Mouse (Mus musculus) embryonic facial prominence, embryonic 14.5 days (tissue): ENCODE measurements around the gene Myh14. TPM values are rescaled to one million over a fixed set of nuclear protein-coding genes. Genes with fewer than 3 reads are reported as not detected.
"Not testable (repeated sequence)": the region's sequence is repeated elsewhere in the genome, so short reads cannot be mapped to it uniquely, and the experiment has no call there.

Experiments used
- ATAC-seq: fragments of 200-750 bp; cut with Nextera tagmentation; 2 replicates; pipeline ENCODE4 v1.8.0; 2017; ENCODE audit warnings: low read depth, moderate number of reproducible peaks, moderate TSS enrichment
- DNase-seq: peaks from one replicate; pipeline ENCODE4 v3.0.0-alpha.2; 2015; ENCODE audit warnings: low spot score
- H3K27ac ChIP-seq: fragments of 300-500 bp; sonication (generic); replicated peaks from 2 replicates; pipeline ENCODE4 v1.5.1; 2014; ENCODE audit warnings: low read depth, mild to moderate bottlenecking, low read length, moderate library complexity
- H3K27me3 ChIP-seq: fragments of 300-500 bp; sonication (generic); replicated peaks from 2 replicates; pipeline ENCODE4 v1.6.1; 2014; ENCODE audit warnings: low read length; ENCODE audit not compliant: control insufficient read depth, insufficient read depth
- H3K36me3 ChIP-seq: fragments of 300-500 bp; sonication (generic); 2 replicates; pipeline ENCODE4 v1.6.1; 2014; ENCODE audit warnings: low read length, mixed read lengths; ENCODE audit not compliant: control insufficient read depth, insufficient read depth
- H3K4me1 ChIP-seq: fragments of 300-500 bp; sonication (generic); 2 replicates; pipeline ENCODE4 v1.6.1; 2014; ENCODE audit warnings: antibody characterized with exemption, low read length; ENCODE audit not compliant: control insufficient read depth, insufficient read depth
- H3K4me2 ChIP-seq: fragments of 300-500 bp; sonication (generic); 2 replicates; pipeline ENCODE4 v1.6.1; 2014; ENCODE audit warnings: low read depth, mild to moderate bottlenecking, low read length, moderate library complexity, mixed read lengths
- H3K4me3 ChIP-seq: fragments of 300-500 bp; sonication (generic); 2 replicates; pipeline ENCODE4 v1.5.1; 2014; ENCODE audit warnings: low read depth, mild to moderate bottlenecking, low read length
- H3K9ac ChIP-seq: fragments of 300-500 bp; sonication (generic); 2 replicates; pipeline ENCODE4 v1.6.1; 2014; ENCODE audit warnings: low read depth, mild to moderate bottlenecking, low read length, moderate library complexity, mixed read lengths
- H3K9me3 ChIP-seq: fragments of 300-500 bp; sonication (generic); 2 replicates; pipeline ENCODE4 v1.6.1; 2016; ENCODE audit warnings: low read length; ENCODE audit not compliant: control insufficient read depth
- WGBS: fragments of 180-500 bp; shearing (Covaris S2); extraction: QIAGEN DNeasy Blood & Tissue Kit; methylation state at CpG from one replicate; pipeline ENCODE4 v1.1.7; 2014; 5-methylcytosine and 5-hydroxymethylcytosine counted together
- polyA plus RNA-seq: library from polyadenylated mRNA; unstranded; fragments of >200 nt; fragmentation: Nextera tagmentation; extraction: Ambion mirVana; gene quantifications from 2 replicates; pipeline ENCODE4 v1.2.1, GENCODE M21; 2014

Myh14 gene
- polyA plus RNA-seq = 13.6 and 13.8 TPM in 2 replicates

DNA sequence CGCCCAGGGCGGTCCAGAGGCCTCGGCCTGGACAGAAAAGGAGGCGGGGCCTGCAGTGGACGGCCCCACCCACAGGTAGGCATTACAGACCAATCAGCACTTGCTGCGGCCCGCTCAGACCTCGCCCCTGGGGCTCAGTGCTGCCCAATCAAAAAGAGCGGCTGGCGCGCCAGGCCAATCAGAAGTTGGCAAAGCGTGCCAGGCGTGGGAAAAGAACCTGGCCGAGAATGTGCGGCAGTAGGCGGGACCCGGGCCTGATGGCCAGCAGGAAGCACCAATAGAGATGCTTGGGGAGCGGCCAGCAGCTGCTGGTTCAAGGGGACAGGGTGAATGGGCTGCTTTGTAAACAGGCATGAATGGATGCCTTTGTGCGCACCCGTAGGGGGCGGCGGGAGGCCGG is at the start of gene Myh14:
Gene Myh14 (minus strand): TSS at position 41 of the 400 bp plus-strand sequence.
- peak within 1 kb of the TSS; percentile 25 for H3K4me3 ChIP-seq
- peaks cover 22% of the 10 kb centered on the region for H3K27me3 ChIP-seq
- H3K4me2 ChIP-seq = peak within 1 kb of the TSS; percentile 44
- peaks cover 11% of the 10 kb centered on the region; the same call in 1 of the 2 replicates for H3K4me1 ChIP-seq
- DNase-seq = peak; percentile 94
- peak; percentile 89 for ATAC-seq
- no peaks in the 10 kb centered on the region for H3K9me3 ChIP-seq
- no peak within 1 kb of the TSS for H3K27ac ChIP-seq
- H3K9ac ChIP-seq = peak within 1 kb of the TSS; percentile 25; the same call in 1 of the 2 replicates
- H3K36me3 ChIP-seq = no peaks in the 10 kb centered on the region
- 2% methylated on average over 23 of the region's 23 CpGs for WGBS

- 83% methylated on average over 5 of the region's 5 CpGs for WGBS
- Histone ChIP-seq H3K4me1 (no peaks in the 10 kb centered on the region), H3K36me3 (no peaks in the 10 kb centered on the region), H3K27ac (no peak overlapping the region), H3K4me3 (no peak overlapping the region), H3K9ac (no peak overlapping the region), H3K27me3 (no peaks in the 10 kb centered on the region), H3K4me2 (no peak overlapping the region), H3K9me3 (0 out of 2 replicates have a peak, but pooled peaks cover 5% of the 10 kb centered on the region)
- no peak for DNase-seq
- no peak for ATAC-seq
Observed at GRCm38 (mm10) chr7:44709881-44710280, 39.2 kb upstream of the Myh14 start.

DNA sequence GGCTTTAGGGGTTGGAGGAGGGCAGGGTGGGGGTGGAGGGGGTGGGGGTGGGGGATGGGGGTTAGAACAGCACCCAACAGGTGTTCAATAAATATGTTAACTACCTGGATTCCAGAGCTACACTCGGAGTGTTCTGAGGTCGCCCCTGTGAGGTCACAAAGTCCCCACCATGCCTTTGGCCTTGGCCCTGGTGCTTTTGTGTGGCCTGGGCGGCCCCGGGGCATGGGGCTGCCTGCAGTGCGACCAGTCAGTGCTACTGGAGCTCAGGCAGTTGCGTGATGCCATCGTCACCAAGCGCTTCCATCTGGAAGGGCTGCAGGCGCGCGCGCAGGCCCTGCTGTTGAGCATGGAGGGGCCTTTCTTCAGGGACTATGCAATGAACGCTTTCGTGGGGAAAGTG is 37.9 kb upstream of the Myh14 start, which contains the start of gene Izumo2:
Gene Izumo2 (plus strand): TSS at position 169 of the 400 bp plus-strand sequence.
- DNase-seq = no peak
- no peak within 1 kb of the TSS for H3K9ac ChIP-seq
- no peaks in the 10 kb centered on the region for H3K36me3 ChIP-seq
- 70% methylated on average over 14 of the region's 14 CpGs for WGBS
- H3K27ac ChIP-seq = no peak within 1 kb of the TSS
- no peak for ATAC-seq
- no peak within 1 kb of the TSS for H3K4me3 ChIP-seq
- H3K27me3 ChIP-seq = no peaks in the 10 kb centered on the region
- no peak within 1 kb of the TSS for H3K4me2 ChIP-seq
- H3K4me1 ChIP-seq = no peaks in the 10 kb centered on the region
- 0 out of 2 replicates have a peak, but pooled peaks cover 5% of the 10 kb centered on the region for H3K9me3 ChIP-seq

DNA sequence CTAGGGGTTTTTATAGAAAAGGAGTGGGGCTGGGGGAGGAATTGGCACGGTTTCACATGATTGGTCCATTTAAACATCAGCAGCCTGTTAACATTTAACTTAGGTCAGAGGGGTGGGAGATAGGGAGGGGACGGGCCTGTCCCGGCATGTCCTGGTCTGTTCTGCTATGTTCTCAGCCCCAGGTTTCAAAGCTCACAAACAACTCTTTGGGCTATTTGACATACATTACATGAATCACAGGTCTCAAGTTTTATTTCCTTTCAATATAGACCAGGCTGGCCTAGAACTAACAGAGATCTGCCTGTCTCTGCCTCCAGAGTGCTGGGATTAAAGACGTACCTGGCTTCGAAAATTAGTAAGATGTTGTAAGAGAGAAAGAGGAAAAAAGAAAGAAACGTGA is 37.5 kb upstream of the Myh14 start:
- WGBS = 88% methylated on average over 5 of the region's 6 CpGs
- not testable (repeated sequence) for H3K9me3 ChIP-seq, H3K27me3 ChIP-seq, H3K27ac ChIP-seq, H3K36me3 ChIP-seq, ATAC-seq, DNase-seq, H3K4me3 ChIP-seq, H3K4me1 ChIP-seq, H3K9ac ChIP-seq, H3K4me2 ChIP-seq

- H3K27me3 ChIP-seq = no peaks in the 10 kb centered on the region
- no peaks in the 10 kb centered on the region for H3K4me1 ChIP-seq
- 84% methylated on average over 5 of the region's 5 CpGs for WGBS
- ATAC-seq = no peak
- H3K36me3 ChIP-seq = no peaks in the 10 kb centered on the region
- DNase-seq = no peak
- 0 out of 2 replicates have a peak, but pooled peaks cover 5% of the 10 kb centered on the region for H3K9me3 ChIP-seq
- H3K9ac ChIP-seq = no peak overlapping the region
- no peak overlapping the region for H3K27ac ChIP-seq
- H3K4me3 ChIP-seq = no peak overlapping the region
- no peak overlapping the region for H3K4me2 ChIP-seq
Observed at GRCm38 (mm10) chr7:44707169-44707675, 36.6 kb upstream of the Myh14 start.

DNA sequence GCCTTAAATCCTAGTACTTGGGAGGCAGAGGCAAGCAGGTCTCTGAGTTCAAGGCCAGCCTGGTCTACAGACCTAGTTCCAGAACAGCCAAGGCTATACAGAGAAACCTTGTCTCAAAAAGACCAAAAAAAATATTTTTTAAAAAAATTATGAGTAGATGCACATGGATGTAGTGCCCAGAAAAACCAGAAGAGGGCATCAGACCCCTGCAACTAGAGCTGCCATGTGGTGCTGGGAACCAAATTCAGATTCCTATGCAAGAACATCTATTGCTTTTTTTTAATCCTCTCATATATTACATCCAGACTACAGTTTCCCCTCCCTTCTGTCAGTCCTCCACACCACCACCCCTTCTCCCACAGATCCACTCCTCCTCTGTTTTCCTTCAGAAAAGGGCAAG is 35.7 kb upstream of the Myh14 start:
- Histone ChIP-seq H3K36me3 (no peaks in the 10 kb centered on the region), H3K27me3 (no peaks in the 10 kb centered on the region), H3K27ac (no peak overlapping the region), H3K4me2 (no peak overlapping the region), H3K9ac (no peak overlapping the region), H3K4me3 (no peak overlapping the region), H3K9me3 (0 out of 2 replicates have a peak, but pooled peaks cover 5% of the 10 kb centered on the region), H3K4me1 (no peaks in the 10 kb centered on the region)
- ATAC-seq = no peak
- DNase-seq = no peak

- H3K27ac ChIP-seq = no peak overlapping the region
- WGBS = 86% methylated on average over 4 of the region's 4 CpGs
Observed at GRCm38 (mm10) chr7:44705086-44705485, 34.4 kb upstream of the Myh14 start.

DNA sequence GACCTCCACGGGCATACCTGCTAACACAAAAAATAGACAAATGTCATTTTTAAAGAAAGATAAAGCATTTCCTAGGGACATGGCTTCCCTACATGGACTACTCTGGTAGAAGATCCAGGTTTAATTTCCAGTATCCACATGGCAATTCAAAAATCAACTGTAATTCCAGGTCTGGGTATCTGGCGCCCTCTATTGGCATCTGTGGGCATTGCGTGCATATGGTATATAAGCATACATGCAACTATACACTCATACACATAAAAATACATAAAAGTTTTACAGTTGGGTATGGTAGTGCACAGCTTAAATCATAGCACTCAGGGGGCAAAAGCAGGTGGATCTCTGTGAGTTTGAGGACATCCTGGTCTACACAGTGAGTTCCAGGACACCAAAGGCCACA is 33.7 kb upstream of the Myh14 start:
- no peak for ATAC-seq
- no peak for DNase-seq
- Histone ChIP-seq H3K36me3 (no peaks in the 10 kb centered on the region), H3K4me3 (no peak overlapping the region), H3K27me3 (no peaks in the 10 kb centered on the region), H3K4me2 (no peak overlapping the region), H3K4me1 (no peaks in the 10 kb centered on the region), H3K27ac (no peak overlapping the region), H3K9ac (no peak overlapping the region), H3K9me3 (0 out of 2 replicates have a peak, but pooled peaks cover 5% of the 10 kb centered on the region)
- WGBS = 60% methylated on average over 3 of the region's 3 CpGs

More at GRCm38 (mm10) chr7:44705086-44705485, 34.4 kb upstream of the Myh14 start:
- Histone ChIP-seq H3K4me2 (no peak overlapping the region), H3K4me3 (no peak overlapping the region), H3K9me3 (0 out of 2 replicates have a peak, but pooled peaks cover 5% of the 10 kb centered on the region), H3K27me3 (no peaks in the 10 kb centered on the region), H3K36me3 (no peaks in the 10 kb centered on the region), H3K9ac (no peak overlapping the region), H3K4me1 (no peaks in the 10 kb centered on the region)
- DNase-seq (no peak), ATAC-seq (no peak)

DNA sequence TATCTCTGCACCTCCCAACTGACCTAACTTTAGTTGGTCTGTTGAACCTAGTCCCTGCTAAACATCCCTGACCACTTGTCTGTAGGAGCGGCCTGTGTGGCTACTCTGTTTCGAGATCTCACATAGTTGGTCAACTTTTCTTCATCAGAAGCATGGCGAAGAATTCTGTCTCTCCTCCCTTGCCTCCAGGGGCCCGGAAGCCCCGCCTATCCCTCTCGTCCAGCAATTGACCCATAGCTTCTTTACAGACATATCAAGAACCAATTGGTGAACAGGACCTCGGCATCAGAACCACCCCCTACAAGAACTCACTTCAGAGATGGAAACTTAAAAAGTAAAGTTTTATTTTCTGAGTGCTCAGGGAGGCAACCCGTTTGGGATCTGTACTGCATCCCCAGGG is 32.3 kb upstream of the Myh14 start:
- Histone ChIP-seq H3K27me3 (no peaks in the 10 kb centered on the region), H3K4me3 (no peak overlapping the region), H3K9me3 (0 out of 2 replicates have a peak, but pooled peaks cover 5% of the 10 kb centered on the region), H3K27ac (no peak overlapping the region), H3K4me1 (0 out of 2 replicates have a peak, but pooled peaks cover under 1% of the 10 kb centered on the region), H3K9ac (no peak overlapping the region), H3K4me2 (no peak overlapping the region), H3K36me3 (no peaks in the 10 kb centered on the region)
- ATAC-seq (no peak), DNase-seq (no peak)
- 74% methylated on average over 8 of the region's 8 CpGs for WGBS
